Mouse (Mus musculus) layer of hippocampus, adult 9-11 months (tissue): ENCODE data around the gene Ddx10.

Experiments used
- DNase-seq: peaks from one replicate; pipeline ENCODE4 v3.0.0; 2022

Ddx10 gene

GRCm38 (mm10) chr9:53247953-53248397 lies at the start of gene Ddx10:
Gene Ddx10, minus strand, starts transcription at chr9:53248053.
- DNase-seq: peak; percentile 98

GRCm38 (mm10) chr9:53292833-53293232 lies 45.0 kb upstream of the Ddx10 start:
- DNase-seq: no peak

GRCm38 (mm10) chr9:53290006-53290405 lies 42.2 kb upstream of the Ddx10 start:
- DNase-seq: no peak

GRCm38 (mm10) chr9:53286793-53287192 lies 38.9 kb upstream of the Ddx10 start:
- DNase-seq: no peak

GRCm38 (mm10) chr9:53278997-53279396 lies 31.1 kb upstream of the Ddx10 start:
- no peak for DNase-seq

GRCm38 (mm10) chr9:53276381-53276780 lies 28.5 kb upstream of the Ddx10 start:
- DNase-seq: no peak

- DNase-seq: no peak
Observed at GRCm38 (mm10) chr9:53272714-53273113, 24.9 kb upstream of the Ddx10 start.

GRCm38 (mm10) chr9:53272207-53272606 lies 24.4 kb upstream of the Ddx10 start:
- no peak for DNase-seq

- no peak for DNase-seq
Observed at GRCm38 (mm10) chr9:53271281-53272022, 23.6 kb upstream of the Ddx10 start.

GRCm38 (mm10) chr9:53269466-53269755 lies 21.6 kb upstream of the Ddx10 start:
- DNase-seq: no peak

- no peak for DNase-seq
Observed at GRCm38 (mm10) chr9:53268731-53269465, 21.0 kb upstream of the Ddx10 start.

GRCm38 (mm10) chr9:53268036-53268435 lies 20.2 kb upstream of the Ddx10 start:
- DNase-seq: no peak

GRCm38 (mm10) chr9:53265589-53265988 lies 17.7 kb upstream of the Ddx10 start:
- DNase-seq: no peak

- no peak for DNase-seq
Observed at GRCm38 (mm10) chr9:53264387-53264786, 16.5 kb upstream of the Ddx10 start.

GRCm38 (mm10) chr9:53258199-53258598 lies 10.3 kb upstream of the Ddx10 start:
- DNase-seq: no peak

GRCm38 (mm10) chr9:53257772-53258171 lies 9.9 kb upstream of the Ddx10 start:
- DNase-seq: no peak

GRCm38 (mm10) chr9:53256690-53257305 lies 8.9 kb upstream of the Ddx10 start:
- DNase-seq: peak; percentile 8

- DNase-seq: peak; percentile 59
Observed at GRCm38 (mm10) chr9:53254368-53254767, 6.5 kb upstream of the Ddx10 start.

GRCm38 (mm10) chr9:53247516-53247915 lies 337 bp downstream of the Ddx10 start:
- DNase-seq: no peak

- DNase-seq: peak; percentile 18
Observed at GRCm38 (mm10) chr9:53218181-53218580, 29.7 kb downstream of the Ddx10 start.

GRCm38 (mm10) chr9:53208283-53208682 lies 39.6 kb downstream of the Ddx10 start:
- no peak for DNase-seq

GRCm38 (mm10) chr9:53174590-53174989 lies 73.3 kb downstream of the Ddx10 start:
- no peak for DNase-seq

GRCm38 (mm10) chr9:53173258-53173657 lies 74.6 kb downstream of the Ddx10 start:
- DNase-seq: no peak

GRCm38 (mm10) chr9:53144266-53144665 lies 103.6 kb downstream of the Ddx10 start:
- peak; percentile 27 for DNase-seq
